Mouse (Mus musculus) CH12.LX (cell line): ENCODE results near the gene Slc6a2. TPM values are rescaled to one million over a fixed set of nuclear protein-coding genes. Genes with fewer than 3 reads are reported as not detected.

Source experiments
- DNase-seq: peaks from one replicate; pipeline ENCODE4 v3.0.0-alpha.2; 2013; ENCODE audit errors: extremely low read depth
- H3K27ac ChIP-seq: 2 replicates; pipeline ENCODE4 v1.5.1; 2012; ENCODE audit warnings: low read depth, mild to moderate bottlenecking, control low read depth, moderate library complexity; ENCODE audit not compliant: insufficient read depth
- H3K27me3 ChIP-seq: replicated peaks from 2 replicates; pipeline ENCODE3; 2012; ENCODE audit warnings: inconsistent platforms
- H3K36me3 ChIP-seq, 2 experiments: replicated peaks in 1 of 2; 2 replicates each; pipeline versions ENCODE3 to v1.6.1; 2012; ENCODE audit warnings: inconsistent platforms in 1 of 2, low read length in 1 of 2, mild to moderate bottlenecking in 1 of 2, mixed read lengths in 1 of 2, moderate library complexity in 1 of 2; ENCODE audit not compliant: control insufficient read depth in 1 of 2, insufficient read depth in 1 of 2
- H3K4me1 ChIP-seq, 2 experiments: 2 replicates each; pipeline ENCODE4 v1.6.1; 2012; ENCODE audit warnings: inconsistent platforms in 1 of 2, moderate library complexity in 1 of 2; ENCODE audit not compliant: insufficient read depth in 2 of 2, control insufficient read depth in 1 of 2
- H3K4me2 ChIP-seq: 2 replicates; pipeline ENCODE4 v1.6.1; 2012; ENCODE audit warnings: low read depth, mild to moderate bottlenecking, control low read depth; ENCODE audit not compliant: poor library complexity, insufficient read depth, severe bottlenecking
- H3K4me3 ChIP-seq, 3 experiments: fragments of 150-350 bp in 1 of 3; sonication (generic) in 1 of 3; replicated peaks in 1 of 3; 2 replicates each; pipeline versions ENCODE3 to v1.5.1; 2011 to 2012; ENCODE audit warnings: low read depth in 2 of 3, low read length in 2 of 3, mild to moderate bottlenecking in 2 of 3, moderate library complexity in 2 of 3, control low read depth in 1 of 3, improper control_type of control experiment in 1 of 3, inconsistent platforms in 1 of 3, mixed read lengths in 1 of 3; ENCODE audit not compliant: poor library complexity in 1 of 3
- H3K79me2 ChIP-seq: replicated peaks from 2 replicates; pipeline ENCODE4 v1.6.1; 2012; ENCODE audit warnings: mild to moderate bottlenecking, moderate library complexity; ENCODE audit not compliant: control insufficient read depth, poor library complexity, insufficient read depth, severe bottlenecking; ENCODE audit errors: extremely low read depth
- H3K9ac ChIP-seq: 2 replicates; pipeline ENCODE4 v1.6.1; 2012; ENCODE audit warnings: low read depth, mild to moderate bottlenecking, control low read depth, moderate library complexity; ENCODE audit not compliant: insufficient read depth
- H3K9me3 ChIP-seq: replicated peaks from 2 replicates; pipeline ENCODE3; 2012; ENCODE audit warnings: low read length, inconsistent platforms, mixed read lengths
- CHD1 ChIP-seq: IDR thresholded peaks from 2 replicates; pipeline ENCODE4 v1.6.1; 2012; ENCODE audit warnings: low read depth, low read length, improper control_type of control experiment, inconsistent platforms
- CHD2 ChIP-seq: IDR thresholded peaks from 2 replicates; pipeline ENCODE4 v1.6.1; 2011; ENCODE audit warnings: low read length, improper control_type of control experiment
- EP300 ChIP-seq: IDR thresholded peaks from 2 replicates; pipeline ENCODE4 v1.6.1; 2011; ENCODE audit warnings: low read length, improper control_type of control experiment
- ETS1 ChIP-seq: conservative IDR thresholded peaks from 2 replicates; pipeline ENCODE4 v1.6.1; 2012; ENCODE audit warnings: low read depth, mild to moderate bottlenecking, inconsistent platforms, low read length, improper control_type of control experiment, moderate library complexity
- GABPA ChIP-seq: IDR thresholded peaks from 2 replicates; pipeline ENCODE4 v1.6.1; 2012; ENCODE audit warnings: low read depth, low read length, improper control_type of control experiment, inconsistent platforms; ENCODE audit not compliant: insufficient replicate concordance
- KAT2A ChIP-seq: IDR thresholded peaks from 2 replicates; pipeline ENCODE4 v1.6.1; 2012; ENCODE audit warnings: low read length, improper control_type of control experiment, inconsistent platforms; ENCODE audit not compliant: insufficient replicate concordance
- MAFK ChIP-seq: IDR thresholded peaks from 2 replicates; pipeline ENCODE4 v1.6.1; 2011; ENCODE audit warnings: low read length, improper control_type of control experiment; ENCODE audit not compliant: insufficient replicate concordance
- MAZ ChIP-seq: IDR thresholded peaks from 2 replicates; pipeline ENCODE4 v1.6.1; 2012; ENCODE audit warnings: low read depth, mild to moderate bottlenecking, inconsistent platforms, low read length, improper control_type of control experiment, moderate library complexity
- MYC ChIP-seq: IDR thresholded peaks from 2 replicates; pipeline ENCODE4 v1.6.1; 2011; ENCODE audit warnings: low read depth, mild to moderate bottlenecking, improper control_type of control experiment, low read length
- NRF1 ChIP-seq: IDR thresholded peaks from 2 replicates; pipeline ENCODE4 v1.6.1; 2014; ENCODE audit warnings: low read depth, mild to moderate bottlenecking, inconsistent platforms, low read length, improper control_type of control experiment, moderate library complexity
- PAX5 ChIP-seq: IDR thresholded peaks from 2 replicates; pipeline ENCODE4 v1.6.1; 2012; ENCODE audit warnings: low read length, inconsistent platforms, mixed read lengths
- POLR2A ChIP-seq: IDR thresholded peaks from 2 replicates; pipeline ENCODE4 v1.6.1; 2011; ENCODE audit warnings: low read depth, mild to moderate bottlenecking, improper control_type of control experiment, low read length
- RCOR1 ChIP-seq: conservative IDR thresholded peaks from 2 replicates; pipeline ENCODE4 v1.6.1; 2012; ENCODE audit warnings: low read depth, mild to moderate bottlenecking, inconsistent platforms, low read length, improper control_type of control experiment
- SMC3 ChIP-seq: IDR thresholded peaks from 2 replicates; pipeline ENCODE4 v1.6.1; 2011; ENCODE audit warnings: low read depth, low read length, improper control_type of control experiment
- TBP ChIP-seq: conservative IDR thresholded peaks from 2 replicates; pipeline ENCODE4 v1.6.1; 2011; ENCODE audit warnings: low read depth, low read length, improper control_type of control experiment
- TCF12 ChIP-seq: IDR thresholded peaks from 2 replicates; pipeline ENCODE4 v1.6.1; 2014; ENCODE audit warnings: low read depth, mild to moderate bottlenecking, inconsistent platforms, low read length, improper control_type of control experiment
- UBTF ChIP-seq: IDR thresholded peaks from 2 replicates; pipeline ENCODE4 v1.6.1; 2012; ENCODE audit warnings: low read depth, mild to moderate bottlenecking, inconsistent platforms, low read length, improper control_type of control experiment, moderate library complexity
- USF2 ChIP-seq: conservative IDR thresholded peaks from 2 replicates; pipeline ENCODE4 v1.6.1; 2011; ENCODE audit warnings: low read depth, low read length, improper control_type of control experiment
- ZKSCAN1 ChIP-seq: IDR thresholded peaks from 2 replicates; pipeline ENCODE4 v1.6.1; 2012; ENCODE audit warnings: low read depth, inconsistent platforms, low read length, improper control_type of control experiment, borderline replicate concordance
- ZMIZ1 ChIP-seq: IDR thresholded peaks from 2 replicates; pipeline ENCODE4 v1.6.1; 2012; ENCODE audit warnings: low read depth, mild to moderate bottlenecking, inconsistent platforms, low read length, improper control_type of control experiment
- ZNF384 ChIP-seq: IDR thresholded peaks from 2 replicates; pipeline ENCODE4 v1.6.1; 2012; ENCODE audit warnings: low read depth, low read length, improper control_type of control experiment, inconsistent platforms
- dilution Hi-C: fragments of 300-500 bp; cut with MboI; formaldehyde crosslinking; loops from 2 replicates; pipeline ENCODE4 v1.14.3; 2020; ENCODE audit warnings: low sequenced_read_pairs; ENCODE audit not compliant: extremely low pct_unique_long_range_greater_than_20kb, extremely low pct_ligation_motif_present
- in situ Hi-C: fragments of 300-500 bp; cut with MboI; formaldehyde crosslinking; loops from 3 replicates; pipeline ENCODE4 v1.14.3; 2019; ENCODE audit warnings: low sequenced_read_pairs, low pct_ligation_motif_present, low pct_unique_long_range_greater_than_20kb, mixed read lengths
- polyA plus RNA-seq: library from polyadenylated mRNA; unstranded; fragments of >175 nt; gene quantifications from 2 replicates; pipeline ENCODE4 v1.2.1, GENCODE M21; 2012; ENCODE audit warnings: low read depth; ENCODE audit not compliant: insufficient read length
- total RNA-seq, 2 experiments: library from RNA; depleted of rRNA; stranded (reverse); fragments of 300-350 nt in 1 of 2; fragments of >200 nt in 1 of 2; gene quantifications; 2 replicates each; pipeline ENCODE4 v1.2.3; 2012 to 2014

Slc6a2 gene
- total and polyA plus RNA-seq, 3 experiments, result not detected

DNA sequence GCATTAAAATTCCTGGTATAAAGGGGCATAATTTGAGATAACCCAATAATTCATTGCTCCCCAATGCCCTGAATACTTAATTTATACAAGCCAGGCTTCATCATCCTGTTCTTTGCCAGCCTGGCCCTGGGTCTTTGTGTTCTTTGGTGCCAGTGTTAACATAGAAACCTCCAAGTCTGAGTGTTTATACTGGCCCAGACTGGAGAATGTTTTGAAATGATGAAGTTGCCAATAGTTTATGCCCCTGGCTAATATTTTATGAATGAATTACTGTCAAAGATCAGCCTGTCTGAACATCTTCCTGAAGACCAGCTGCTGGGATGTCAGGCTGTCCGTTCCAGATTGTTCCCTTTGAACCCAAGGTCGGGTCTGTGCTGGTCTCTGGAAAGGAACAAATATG, 4.7 kb downstream of the Slc6a2 start:
- H3K4me3 ChIP-seq, result no peak overlapping the region
- H3K4me2 ChIP-seq, result no peak overlapping the region
- no peak for DNase-seq
- in situ Hi-C loops (no loop called here), dilution Hi-C loops (no loop called here)
- TF ChIP-seq SMC3 (no peak), ZNF384 (no peak), ETS1 (no peak), GABPA (no peak), MAFK (no peak), USF2 (no peak), POLR2A (no peak)
- H3K79me2 ChIP-seq, result no peaks in the 10 kb centered on the region
- peaks cover 92% of the 10 kb centered on the region for H3K9me3 ChIP-seq
- H3K9ac ChIP-seq, result no peak overlapping the region
- H3K27ac ChIP-seq, result no peak overlapping the region
- no peaks in the 10 kb centered on the region for H3K4me1 ChIP-seq
- H3K36me3 ChIP-seq, result no peaks in the 10 kb centered on the region
- no peaks in the 10 kb centered on the region for H3K27me3 ChIP-seq

DNA sequence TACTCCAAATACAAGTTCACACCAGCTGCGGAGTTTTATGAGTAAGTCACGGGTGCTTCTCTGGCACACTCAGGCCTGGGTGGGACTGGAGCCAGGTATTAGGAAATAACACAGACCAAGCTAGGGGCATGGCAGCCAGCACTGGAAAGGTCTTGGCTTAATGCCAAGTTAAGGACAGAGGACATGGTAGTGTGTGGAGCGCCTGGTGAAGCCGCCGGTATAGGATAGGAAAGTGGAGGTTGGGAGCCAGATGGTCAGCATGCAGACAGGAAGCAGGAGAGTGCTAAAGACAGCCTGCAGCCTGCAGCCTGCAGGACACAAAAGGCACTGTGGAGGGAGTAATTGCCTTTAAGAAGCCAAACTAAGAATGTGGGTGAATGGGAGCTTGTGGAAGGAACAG, 13.1 kb downstream of the Slc6a2 start:
- DNase-seq, result no peak
- Histone ChIP-seq H3K27me3 (no peaks in the 10 kb centered on the region), H3K9ac (no peak overlapping the region), H3K27ac (no peak overlapping the region), H3K4me1 (no peaks in the 10 kb centered on the region), H3K4me2 (no peak overlapping the region), H3K36me3 (no peaks in the 10 kb centered on the region), H3K79me2 (no peaks in the 10 kb centered on the region), H3K9me3 (peaks cover 92% of the 10 kb centered on the region), H3K4me3 (no peak overlapping the region)
- dilution Hi-C loops (no loop called here), in situ Hi-C loops (no loop called here)
- TF ChIP-seq UBTF (no peak), PAX5 (no peak), USF2 (no peak), CHD1 (no peak), MAZ (no peak), RCOR1 (no peak)

DNA sequence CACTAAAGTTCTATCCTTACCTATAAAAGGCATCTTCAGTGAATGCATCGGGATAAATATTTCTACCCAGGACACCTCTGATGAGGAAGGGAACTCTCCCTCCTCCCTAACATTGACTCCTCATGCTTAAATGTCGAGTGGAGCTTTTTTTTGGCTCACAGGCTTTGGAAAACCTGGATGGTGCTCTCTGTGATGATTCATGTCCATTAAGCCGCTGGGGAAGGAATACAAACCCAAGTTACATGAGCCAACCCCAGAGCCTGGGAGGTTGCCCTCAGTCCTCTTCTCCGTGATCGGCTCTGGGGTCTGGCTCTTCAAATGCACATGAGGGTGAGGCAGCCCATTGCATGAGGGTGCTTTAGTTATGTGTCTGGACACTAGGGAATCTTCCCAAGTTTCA, 16.8 kb downstream of the Slc6a2 start:
- TF ChIP-seq UBTF (no peak), TCF12 (no peak), TBP (no peak), RCOR1 (no peak), SMC3 (no peak), MYC (no peak), KAT2A (no peak), CHD2 (no peak), EP300 (no peak), ZMIZ1 (no peak), MAZ (no peak), NRF1 (no peak), ZKSCAN1 (no peak)
- Histone ChIP-seq H3K4me2 (no peak overlapping the region), H3K36me3 (no peaks in the 10 kb centered on the region), H3K4me3 (no peak overlapping the region), H3K27me3 (no peaks in the 10 kb centered on the region), H3K27ac (no peak overlapping the region), H3K79me2 (no peaks in the 10 kb centered on the region), H3K9ac (no peak overlapping the region), H3K9me3 (peaks cover 83% of the 10 kb centered on the region), H3K4me1 (no peaks in the 10 kb centered on the region)
- in situ Hi-C loops, result no loop called here
- DNase-seq, result no peak
- dilution Hi-C loops, result no loop called here
